Comparison of ENCODE assay signal across 8 mouse cellular contexts in the genomic region with DNA sequence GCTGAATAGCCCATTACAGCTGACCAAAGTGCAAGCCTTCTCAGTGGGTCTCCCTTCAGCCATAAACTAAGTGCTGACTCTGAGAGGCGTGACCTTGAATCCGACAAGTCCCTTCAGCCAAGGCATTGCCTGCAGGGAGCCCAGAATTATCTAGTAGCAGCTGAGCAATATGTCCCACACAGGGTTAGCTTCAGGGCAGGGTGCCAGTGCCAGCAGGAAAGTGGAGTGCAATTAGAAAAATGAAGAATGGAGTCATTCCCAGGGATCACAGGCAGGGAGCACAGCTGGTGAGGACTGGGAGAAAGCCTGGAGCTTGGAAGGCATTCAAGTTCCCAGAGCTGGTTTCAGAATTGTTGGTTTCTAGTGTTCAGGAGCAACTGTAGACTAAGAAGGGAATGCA.
DNase-seq lines count a peak whose midpoint lies in the region; ATAC-seq lines count a peak whose summit lies in the region.

No protein-coding gene starts in this region.

- no peaks in the 10 kb centered on the region for H3K27me3 ChIP-seq in forebrain, embryonic 11.5 days (ENCODE audit: control insufficient read depth, insufficient read depth, low read length)
- no peaks in the 10 kb centered on the region for H3K27me3 ChIP-seq in hindbrain, embryonic 16.5 days (replicated peaks; ENCODE audit: control insufficient read depth, insufficient read depth, low read length)

- ATAC-seq in forebrain, embryonic 11.5 days (replicated peaks; ENCODE audit: low FRiP score) = peak; percentile 45
- ATAC-seq in hindbrain, embryonic 16.5 days = peak; percentile 95
- ATAC-seq in megakaryocyte-erythroid progenitor cell, adult 5-6 weeks (replicated peaks; ENCODE audit: low FRiP score, low TSS enrichment, poor library complexity, severe bottlenecking) = no peak

- no peak overlapping the region for H3K9ac ChIP-seq in forebrain, embryonic 11.5 days (ENCODE audit: low read length)
- no peak overlapping the region for H3K9ac ChIP-seq in hindbrain, embryonic 16.5 days (ENCODE audit: low read depth, low read length)

- no peaks in the 10 kb centered on the region for H3K36me3 ChIP-seq in forebrain, embryonic 11.5 days (ENCODE audit: control insufficient read depth, insufficient read depth, low read length)
- no peaks in the 10 kb centered on the region for H3K36me3 ChIP-seq in hindbrain, embryonic 16.5 days (ENCODE audit: control insufficient read depth, insufficient read depth, low read length)

- 57% methylated on average over 2 of the region's 2 CpGs for WGBS in forebrain, embryonic 11.5 days
- 33% methylated on average over 2 of the region's 2 CpGs for WGBS in hindbrain, embryonic 16.5 days

- H3K4me3 ChIP-seq in forebrain, embryonic 11.5 days (ENCODE audit: low read depth, low read length) = no peak overlapping the region
- H3K4me3 ChIP-seq in hindbrain, embryonic 16.5 days (ENCODE audit: low read length) = no peak overlapping the region

- H3K27ac ChIP-seq in forebrain, embryonic 11.5 days (ENCODE audit: low read depth, low read length) = no peak overlapping the region
- no peak overlapping the region for H3K27ac ChIP-seq in hindbrain, embryonic 16.5 days (ENCODE audit: low read depth, low read length)

- no peaks in the 10 kb centered on the region for H3K4me1 ChIP-seq in forebrain, embryonic 11.5 days (replicated peaks; ENCODE audit: control insufficient read depth, insufficient read depth, low read length)
- H3K4me1 ChIP-seq in hindbrain, embryonic 16.5 days (ENCODE audit: control insufficient read depth, insufficient read depth, low read depth, low read length) = peaks cover 2% of the 10 kb centered on the region; the same call in 1 of the 2 replicates

- DNase-seq in adrenal gland, adult (ENCODE audit: inconsistent age in 2 of 2, low spot score in 1 of 2) = peak; percentile 19 to 31
- DNase-seq in adrenal gland, adult 18-20 months (ENCODE audit: low spot score in 2 of 2) = no peak
- peak; percentile 87 for DNase-seq in Muller cell, postnatal 12 days (ENCODE audit: inconsistent ontology term)
- no peak for DNase-seq in forebrain, embryonic 11.5 days (ENCODE audit: low spot score)
- peak; percentile 9 for DNase-seq in lung, postnatal 14 days
- peak; percentile 56 for DNase-seq in testis, postnatal 10 days (ENCODE audit: low spot score)

- no peaks in the 10 kb centered on the region for H3K9me3 ChIP-seq in forebrain, embryonic 11.5 days (ENCODE audit: control insufficient read depth, low read length)
- no peaks in the 10 kb centered on the region for H3K9me3 ChIP-seq in hindbrain, embryonic 16.5 days (ENCODE audit: control insufficient read depth, low read length)

- H3K4me2 ChIP-seq in forebrain, embryonic 11.5 days (ENCODE audit: low read depth, low read length, severe bottlenecking) = no peak overlapping the region
- H3K4me2 ChIP-seq in hindbrain, embryonic 16.5 days (ENCODE audit: low read length) = no peak overlapping the region

Comparison
In these comparisons a context has a peak if more than half of its experiments do, and no peak if none do; other contexts are left out.
1. DNase-seq: peak in adrenal gland, adult (2 of 2), Muller cell, postnatal 12 days (single experiment), lung, postnatal 14 days (single experiment) and testis, postnatal 10 days (single experiment); none in adrenal gland, adult 18-20 months (0 of 2) and forebrain, embryonic 11.5 days (single experiment).